Mouse (Mus musculus) cerebellum, postnatal 36 days (tissue): Measurements from ENCODE around the gene Tpsb2.

Experiments
- DNase-seq, 2 experiments: peaks; one replicate each; pipeline ENCODE4 v3.0.0; 2021 to 2022; ENCODE audit warnings: mixed read lengths in 2 of 2

Tpsb2 gene

DNA sequence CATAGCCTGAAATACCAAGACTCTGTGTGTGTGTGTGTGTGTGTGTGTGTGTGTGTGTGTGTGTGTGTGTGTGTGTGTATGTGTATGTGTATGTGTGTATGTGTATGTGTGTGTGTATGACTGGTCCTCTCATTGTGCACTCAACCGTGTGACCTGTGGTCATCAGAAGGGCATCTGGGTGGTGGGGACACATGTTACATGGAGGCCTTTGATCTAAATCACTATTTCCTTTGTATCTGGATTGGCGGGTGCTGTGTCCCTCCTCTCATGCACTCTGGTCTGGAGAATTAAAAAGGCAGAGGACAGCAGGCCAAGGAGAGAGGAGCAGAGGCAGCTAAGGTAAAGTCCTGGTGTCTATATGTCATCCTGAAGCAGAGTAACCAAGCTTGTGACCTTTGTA is at the start of gene Tpsb2:
Tpsb2 (plus strand) TSS at position 301 of the 400 bp plus-strand sequence.
- DNase-seq = no peak

DNA sequence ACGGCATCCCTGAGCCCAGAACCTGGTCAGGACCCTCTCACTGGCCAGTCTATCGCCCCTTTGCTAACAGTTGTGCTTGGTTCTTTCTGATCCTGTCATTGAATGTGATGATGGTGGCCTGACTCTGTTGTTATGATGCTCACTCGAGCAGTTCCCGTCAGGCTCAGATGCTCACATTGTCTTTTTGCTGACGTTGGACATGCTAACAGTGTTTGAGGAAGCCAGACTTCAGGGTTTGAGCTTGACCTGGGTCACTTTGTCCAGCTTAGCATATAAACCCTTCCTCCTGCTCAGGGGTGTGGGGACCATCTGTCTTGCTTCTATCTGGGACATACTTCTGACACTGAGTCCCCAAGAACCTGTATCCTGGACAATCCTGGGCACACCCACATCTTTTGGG is 47.8 kb upstream of the Tpsb2 start, which contains the start of gene Prss29:
Prss29 (plus strand) TSS at position 301 of the 400 bp plus-strand sequence.
- no peak for DNase-seq

DNA sequence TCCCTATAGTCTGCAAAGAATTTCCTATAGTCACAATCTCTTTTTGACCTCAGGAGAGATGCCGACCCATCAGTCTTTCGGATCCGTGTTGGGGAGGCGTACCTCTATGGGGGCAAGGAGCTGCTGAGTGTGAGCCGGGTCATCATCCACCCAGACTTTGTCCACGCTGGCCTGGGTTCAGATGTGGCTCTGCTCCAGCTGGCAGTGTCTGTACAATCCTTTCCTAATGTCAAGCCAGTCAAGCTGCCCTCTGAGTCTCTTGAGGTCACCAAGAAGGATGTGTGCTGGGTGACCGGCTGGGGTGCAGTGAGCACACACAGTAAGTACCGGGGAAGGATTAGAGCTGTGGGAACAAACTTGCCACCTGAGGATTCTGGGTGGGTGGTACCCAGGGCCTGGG is 45.3 kb upstream of the Tpsb2 start:
- DNase-seq = no peak

DNA sequence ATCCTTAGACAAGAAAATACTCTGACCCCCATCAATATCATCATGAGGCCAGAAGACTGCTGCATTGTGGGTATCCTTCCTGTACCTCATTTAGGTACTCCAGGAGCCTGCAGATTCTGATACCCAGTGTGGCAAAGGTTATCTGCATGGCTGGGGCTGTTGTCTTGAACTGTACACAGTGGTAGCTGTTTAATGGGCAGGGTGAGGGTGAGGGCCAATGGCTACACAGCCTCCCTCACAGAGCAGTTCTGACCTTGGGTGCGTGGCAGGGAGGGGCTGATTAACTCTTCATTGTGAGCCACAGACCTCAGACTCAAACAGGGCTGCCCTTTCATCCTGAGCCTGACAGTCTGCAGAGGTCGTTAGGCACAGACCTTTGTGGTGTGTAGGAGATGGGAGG is 43.2 kb upstream of the Tpsb2 start:
- DNase-seq = no peak

DNA sequence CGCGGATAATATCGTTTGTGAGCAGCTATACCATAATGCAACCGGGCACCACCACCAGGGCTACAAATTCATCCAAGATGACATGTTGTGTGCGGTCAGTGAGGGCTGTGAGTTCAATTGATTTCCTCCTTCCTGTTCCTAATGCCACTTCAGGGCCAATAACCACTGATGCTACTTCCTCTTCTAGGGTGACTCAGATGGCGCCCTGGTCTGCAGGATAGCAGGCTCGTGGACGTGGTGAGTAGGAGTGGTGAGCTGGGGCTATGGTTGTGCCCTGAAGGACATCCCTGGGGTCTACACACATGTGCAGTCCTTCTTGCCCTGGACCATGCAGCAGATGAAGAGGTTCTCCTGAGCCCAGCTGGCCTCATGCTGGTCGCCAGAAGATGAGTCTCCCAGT is 33.8 kb upstream of the Tpsb2 start:
- DNase-seq = no peak

DNA sequence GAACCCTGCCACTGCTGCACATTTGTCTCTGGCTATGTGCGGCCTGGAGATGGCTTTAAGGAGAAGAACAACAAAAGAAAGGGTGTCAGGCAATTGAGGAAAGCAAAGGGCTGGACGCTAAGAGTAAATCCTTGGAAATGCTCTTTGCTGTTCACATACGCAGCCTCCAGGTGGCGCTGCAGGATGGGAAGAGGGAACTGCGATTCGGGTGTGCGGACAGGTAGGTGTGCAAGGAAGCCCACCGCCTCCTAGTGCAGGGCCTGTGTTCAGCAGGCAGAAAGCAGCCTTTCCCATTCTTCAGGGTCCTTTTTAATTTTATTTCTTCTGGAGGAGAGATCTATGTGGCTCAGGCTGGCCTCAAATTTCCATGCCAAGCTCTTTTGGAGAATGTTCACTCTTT is 32.2 kb upstream of the Tpsb2 start:
- peak; percentile 44 to 47 for DNase-seq

DNA sequence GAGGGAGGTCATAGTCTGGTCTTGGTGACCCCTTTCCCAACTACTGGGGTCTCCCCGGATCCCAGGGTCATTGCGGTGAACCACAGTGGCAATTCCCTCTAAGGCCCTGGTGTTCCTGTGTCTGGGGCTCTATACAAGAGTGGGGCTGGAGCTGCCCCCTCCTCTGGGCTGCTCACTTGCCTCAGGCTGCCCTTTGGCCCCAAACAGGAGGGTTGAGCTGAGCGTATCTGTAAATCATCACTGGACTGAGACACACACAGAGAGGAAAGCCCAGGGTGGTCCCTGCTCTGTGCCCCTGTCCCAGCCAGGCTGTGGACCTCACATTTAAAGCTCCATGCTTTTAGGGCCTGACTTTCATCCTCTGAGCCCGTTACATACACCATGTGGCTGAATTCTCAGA is 27.9 kb upstream of the Tpsb2 start:
- no peak for DNase-seq

DNA sequence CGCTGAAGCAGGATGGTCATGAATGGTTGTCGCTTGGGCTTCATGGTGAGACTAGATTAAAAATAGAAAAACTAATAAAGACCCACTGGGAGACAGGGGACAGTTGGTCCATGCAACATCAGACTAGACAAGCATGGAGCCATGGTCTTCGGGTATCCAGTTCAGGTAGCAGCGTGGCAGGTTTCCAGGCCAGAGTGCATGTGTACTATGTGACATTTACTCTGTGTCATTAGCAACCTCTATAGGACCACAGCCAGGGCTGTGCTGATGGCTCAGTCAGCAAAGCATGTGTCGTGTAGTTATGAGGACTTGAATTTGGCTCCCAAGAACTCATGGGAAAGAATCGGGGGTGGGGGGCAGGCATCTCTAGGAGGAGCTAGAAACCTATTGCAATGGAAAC is 26.1 kb upstream of the Tpsb2 start:
- DNase-seq = no peak

DNA sequence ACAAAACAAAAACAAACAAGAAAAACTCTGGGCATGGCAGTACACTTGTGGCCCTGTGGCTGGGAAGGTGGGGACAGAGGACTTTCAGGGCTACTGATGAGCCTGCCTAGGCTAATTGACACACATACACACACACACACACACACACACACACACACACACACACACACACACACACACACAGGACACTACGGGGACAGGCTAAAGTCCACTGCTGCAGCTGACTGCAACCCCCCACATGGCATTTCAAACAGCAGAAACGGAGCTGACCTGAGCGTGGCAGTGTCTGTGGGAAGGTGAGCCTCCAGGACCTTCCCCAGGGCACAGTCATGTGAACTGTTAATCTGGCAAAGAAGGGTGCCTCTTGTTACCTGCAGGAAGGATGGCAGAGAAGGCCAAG is 24.6 kb upstream of the Tpsb2 start:
- no peak for DNase-seq

DNA sequence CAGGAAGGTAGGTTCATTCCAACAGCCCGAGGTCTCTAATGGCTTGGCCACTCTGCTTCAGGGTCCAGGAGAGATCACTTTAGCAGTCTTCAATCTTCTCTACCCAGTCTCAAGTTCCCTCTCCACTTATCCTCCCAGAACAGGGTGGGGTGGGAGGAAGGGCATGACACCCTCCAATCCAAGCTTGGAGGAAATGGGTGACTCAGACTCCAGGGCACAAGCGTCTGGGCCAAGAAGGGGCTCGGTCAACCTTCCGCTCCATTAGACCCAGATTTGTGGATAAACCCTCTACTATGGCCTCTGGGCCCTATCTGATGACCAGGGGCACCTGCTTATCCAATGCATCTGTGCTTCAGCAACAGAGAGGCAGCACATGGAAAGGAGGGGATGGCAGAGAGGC is 20.6 kb upstream of the Tpsb2 start, which contains the start of gene Tpsab1:
Tpsab1 (minus strand) TSS at position 101 of the 400 bp plus-strand sequence.
- no peak for DNase-seq

DNA sequence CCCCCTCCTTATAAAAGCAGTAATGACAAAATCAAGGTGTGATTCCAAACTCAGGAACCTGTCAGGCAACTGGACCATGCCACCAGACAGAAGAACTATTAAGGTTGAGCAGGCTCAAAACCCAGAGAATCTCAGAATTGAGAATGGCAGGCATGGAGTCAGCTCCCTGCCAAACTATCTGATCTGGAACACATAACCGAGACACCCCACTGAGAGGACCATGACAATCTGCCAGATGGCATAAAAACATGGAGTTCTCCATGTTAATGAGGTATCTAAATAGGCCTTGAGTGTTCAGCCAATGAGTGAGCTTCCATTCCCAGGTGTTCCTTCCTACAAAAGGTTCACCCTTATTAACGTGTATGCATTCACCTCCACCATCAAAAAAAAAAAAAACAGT is 4.8 kb upstream of the Tpsb2 start:
- no peak for DNase-seq

DNA sequence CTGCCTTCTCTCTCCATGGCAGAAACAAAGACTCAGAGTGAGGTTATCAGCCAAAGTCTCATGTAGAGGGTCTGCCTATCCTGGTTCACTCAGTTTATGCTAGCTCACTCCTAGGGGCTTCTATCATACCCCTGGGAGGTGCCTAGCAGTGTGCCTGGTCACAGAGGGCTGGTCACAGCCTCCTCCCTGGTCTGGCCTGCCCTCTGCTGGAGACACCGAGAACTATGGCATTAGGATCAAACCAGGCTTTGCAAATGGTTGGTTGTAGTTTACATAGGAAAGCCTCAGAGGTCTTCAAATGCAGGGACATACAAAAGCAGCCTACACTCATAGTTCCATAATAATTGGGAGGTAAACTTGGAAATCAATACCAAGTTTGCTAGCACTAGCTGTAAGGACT is 2.4 kb upstream of the Tpsb2 start:
- DNase-seq = peak; percentile 30 to 37

DNA sequence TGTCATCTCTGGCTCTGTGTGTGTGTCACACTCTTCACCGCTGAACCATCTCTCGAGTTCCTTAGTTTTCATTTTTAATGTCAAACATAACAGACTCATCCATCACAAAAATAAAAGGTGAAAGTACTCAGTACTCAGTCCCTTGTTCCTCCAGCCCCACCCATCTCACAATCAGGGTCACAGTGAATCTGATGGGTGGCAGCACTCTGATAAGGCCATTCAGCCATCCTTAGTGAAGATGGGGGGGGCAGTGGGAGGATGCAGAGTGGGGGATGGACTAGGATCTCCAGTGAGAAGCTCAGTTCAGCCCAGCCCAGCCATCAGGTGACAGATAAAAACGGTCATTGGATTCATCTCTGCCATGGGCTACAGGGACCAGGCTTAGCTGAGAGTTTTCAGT is 2.9 kb downstream of the Tpsb2 start, which contains the start of gene Tpsg1:
Tpsg1 (plus strand) TSS at position 301 of the 400 bp plus-strand sequence.
- no peak for DNase-seq

DNA sequence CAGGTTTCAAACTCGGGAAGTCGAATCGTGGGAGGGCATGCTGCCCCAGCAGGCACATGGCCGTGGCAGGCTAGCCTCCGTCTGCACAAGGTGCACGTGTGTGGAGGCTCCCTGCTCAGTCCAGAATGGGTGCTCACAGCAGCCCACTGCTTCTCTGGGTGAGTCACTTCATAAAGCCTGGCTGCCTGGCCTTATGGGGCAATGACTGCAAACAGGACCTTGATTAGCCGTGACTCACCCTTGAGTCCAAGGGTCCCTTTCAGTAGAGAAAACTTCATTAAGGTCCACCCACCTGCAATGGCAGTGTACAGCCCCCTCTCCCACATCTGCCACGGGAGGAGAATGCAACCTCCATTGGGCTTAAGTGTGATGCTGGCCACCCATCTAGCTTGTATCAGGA is 6.4 kb downstream of the Tpsb2 start:
- no peak for DNase-seq

DNA sequence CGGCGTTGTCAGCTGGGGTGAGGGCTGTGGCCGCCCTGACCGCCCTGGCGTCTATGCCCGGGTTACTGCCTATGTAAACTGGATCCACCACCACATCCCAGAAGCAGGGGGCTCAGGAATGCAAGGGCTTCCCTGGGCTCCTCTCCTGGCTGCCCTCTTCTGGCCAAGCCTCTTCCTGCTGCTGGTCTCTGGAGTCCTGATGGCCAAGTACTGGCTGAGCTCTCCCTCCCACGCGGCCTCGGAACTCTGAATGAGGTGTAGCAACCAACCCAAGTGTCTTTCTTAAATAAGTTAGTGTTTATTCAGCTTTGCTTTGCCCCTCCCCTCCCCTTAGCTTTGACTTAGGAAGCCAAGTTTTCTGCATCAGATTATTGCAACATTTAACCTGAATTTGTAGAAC is 7.9 kb downstream of the Tpsb2 start:
- no peak for DNase-seq

DNA sequence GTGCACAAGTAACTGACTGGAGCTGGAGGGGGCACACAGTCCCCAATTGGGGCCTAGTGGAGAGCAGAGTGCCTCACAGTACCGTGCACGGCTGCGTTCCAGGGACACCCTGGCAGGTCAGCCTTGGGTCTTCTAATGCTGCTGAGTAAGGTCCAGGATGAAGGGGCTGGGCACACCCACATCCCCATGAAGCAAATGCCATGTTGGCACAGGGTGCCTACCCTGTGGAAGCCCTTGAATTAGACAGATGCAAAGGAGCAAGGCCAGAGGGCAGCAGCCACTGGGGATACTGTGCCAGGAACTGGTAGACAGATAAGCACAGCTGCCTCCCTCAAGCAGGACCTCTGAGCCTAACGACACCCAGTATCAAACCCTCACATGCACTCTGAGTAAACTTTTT is 28.4 kb downstream of the Tpsb2 start:
- DNase-seq = no peak

DNA sequence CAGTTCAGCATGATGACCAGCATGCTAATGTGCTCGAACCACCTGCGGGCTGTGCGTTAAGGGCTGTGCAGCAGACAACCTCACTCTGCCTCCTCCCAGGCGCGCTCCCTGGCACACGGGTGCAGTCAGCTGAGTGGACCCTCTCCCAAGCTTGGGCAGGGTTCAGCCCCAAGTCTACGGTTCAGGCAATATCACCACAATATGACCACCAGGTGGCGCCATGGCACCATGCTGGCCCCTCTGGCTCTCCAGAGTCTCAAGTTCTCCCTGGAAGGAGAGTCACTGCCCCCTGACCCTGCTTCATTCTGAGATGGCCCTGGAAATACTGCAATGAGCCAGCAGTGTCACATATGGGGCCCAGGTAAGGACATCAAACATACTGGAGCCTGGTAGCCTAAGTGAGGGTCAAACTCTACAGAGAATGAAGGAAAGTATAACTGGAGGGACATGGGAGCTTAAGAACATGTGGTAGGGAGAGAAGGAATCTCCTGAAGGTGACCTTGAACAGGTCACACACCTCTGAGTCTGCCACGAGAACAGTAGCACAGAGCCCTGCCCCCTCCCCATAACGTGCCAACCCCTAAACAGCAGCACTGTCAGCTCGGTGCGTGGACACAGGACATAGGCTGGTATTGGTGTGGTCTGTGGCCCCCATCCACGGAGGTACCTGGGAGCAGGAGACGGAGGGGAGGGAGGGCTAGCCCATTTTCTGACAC is 31.9 kb downstream of the Tpsb2 start:
- peak; percentile 69 to 70 for DNase-seq

DNA sequence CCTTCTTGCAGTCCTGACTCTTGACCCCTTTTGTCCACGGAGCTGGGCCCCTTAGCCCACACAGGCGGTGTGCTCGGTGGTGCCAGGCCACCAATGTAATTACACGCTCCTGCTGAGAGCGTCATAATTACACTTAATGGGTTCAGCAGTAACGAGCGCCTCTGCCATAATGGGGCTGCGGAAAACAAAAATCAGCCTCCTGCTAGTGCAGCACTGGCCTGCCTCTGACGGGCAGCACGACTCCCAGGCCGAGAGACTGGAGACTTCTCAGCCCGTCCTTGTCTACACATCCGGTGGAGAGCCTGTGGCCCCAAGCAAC is 32.4 kb downstream of the Tpsb2 start:
- no peak for DNase-seq

DNA sequence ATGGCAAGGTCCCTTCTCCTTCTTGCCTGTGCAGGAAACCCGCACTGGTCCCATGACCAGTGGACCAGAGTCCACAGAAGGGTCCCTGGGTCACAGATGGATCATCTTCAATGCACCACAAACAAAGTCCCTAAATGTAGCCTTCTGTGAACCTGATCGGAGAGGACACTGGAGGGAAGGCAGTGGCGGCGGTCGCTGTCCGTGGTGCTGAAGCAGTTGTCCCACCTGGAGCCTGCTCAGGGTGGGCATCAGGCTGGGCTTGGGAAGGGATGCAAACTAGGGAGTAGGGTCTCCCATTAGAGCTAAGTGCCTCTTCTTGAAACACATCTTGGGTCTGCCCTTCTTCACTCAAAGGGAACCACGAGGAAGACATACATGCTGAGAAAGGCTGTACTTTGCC is 34.3 kb downstream of the Tpsb2 start:
- DNase-seq = no peak

DNA sequence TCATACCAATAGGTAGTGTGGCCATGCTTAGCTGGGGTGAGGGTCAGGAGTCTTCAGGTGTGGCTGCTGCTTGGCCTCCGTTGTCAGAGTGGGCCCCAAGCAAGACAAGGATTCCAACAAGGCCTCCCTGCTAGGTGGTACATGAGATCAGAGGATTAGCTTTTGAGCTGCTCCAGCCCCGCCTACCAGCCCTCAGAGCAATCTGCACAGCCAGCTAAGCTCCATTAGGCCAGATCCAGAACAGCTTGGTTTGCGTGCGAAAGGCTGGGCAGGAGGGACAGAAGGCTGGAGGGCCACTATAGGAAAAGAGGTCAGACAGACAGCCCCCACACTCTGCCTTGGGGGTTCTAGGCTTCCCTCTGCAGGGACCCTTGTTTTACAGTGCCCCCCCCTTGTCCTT is 35.4 kb downstream of the Tpsb2 start:
- no peak for DNase-seq

DNA sequence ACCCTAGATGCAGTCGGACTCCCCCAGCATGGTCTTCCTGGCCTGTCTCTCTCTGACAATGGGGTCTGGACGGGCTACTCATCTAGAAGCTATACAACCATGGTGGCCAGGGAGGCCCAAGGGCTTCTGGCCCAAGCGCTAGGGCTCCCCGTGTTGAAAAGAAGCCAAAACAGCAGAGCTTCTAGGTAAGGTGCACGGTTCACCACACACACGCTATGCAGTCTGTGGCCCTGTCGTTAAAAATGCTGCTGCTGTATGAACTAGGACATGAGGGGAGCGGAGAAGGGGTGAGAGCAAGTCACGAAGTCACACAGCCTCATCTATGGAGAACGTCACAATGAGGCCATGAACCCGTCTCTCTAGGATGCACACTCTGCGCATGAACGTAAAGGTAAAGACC is 36.1 kb downstream of the Tpsb2 start:
- DNase-seq = no peak

DNA sequence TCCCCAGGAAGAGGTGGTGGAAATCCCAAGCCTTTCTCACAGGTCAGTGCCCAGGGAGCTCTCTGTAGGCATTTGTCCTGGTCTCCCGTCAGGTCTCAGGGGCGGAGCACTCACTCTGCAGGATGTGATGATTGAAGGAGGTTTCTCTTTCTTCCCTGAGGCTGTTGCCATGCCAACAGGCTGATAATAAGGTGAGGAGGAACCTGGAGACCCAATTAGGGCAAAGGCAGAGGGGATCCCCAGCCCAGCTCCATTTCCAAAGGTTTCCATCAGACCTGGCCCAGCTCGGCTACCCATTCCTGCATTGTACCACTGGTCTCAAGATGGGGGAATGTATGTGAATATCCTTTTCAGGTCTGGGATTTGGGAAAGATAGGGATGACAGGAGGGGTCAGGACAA is 38.1 kb downstream of the Tpsb2 start:
- no peak for DNase-seq

DNA sequence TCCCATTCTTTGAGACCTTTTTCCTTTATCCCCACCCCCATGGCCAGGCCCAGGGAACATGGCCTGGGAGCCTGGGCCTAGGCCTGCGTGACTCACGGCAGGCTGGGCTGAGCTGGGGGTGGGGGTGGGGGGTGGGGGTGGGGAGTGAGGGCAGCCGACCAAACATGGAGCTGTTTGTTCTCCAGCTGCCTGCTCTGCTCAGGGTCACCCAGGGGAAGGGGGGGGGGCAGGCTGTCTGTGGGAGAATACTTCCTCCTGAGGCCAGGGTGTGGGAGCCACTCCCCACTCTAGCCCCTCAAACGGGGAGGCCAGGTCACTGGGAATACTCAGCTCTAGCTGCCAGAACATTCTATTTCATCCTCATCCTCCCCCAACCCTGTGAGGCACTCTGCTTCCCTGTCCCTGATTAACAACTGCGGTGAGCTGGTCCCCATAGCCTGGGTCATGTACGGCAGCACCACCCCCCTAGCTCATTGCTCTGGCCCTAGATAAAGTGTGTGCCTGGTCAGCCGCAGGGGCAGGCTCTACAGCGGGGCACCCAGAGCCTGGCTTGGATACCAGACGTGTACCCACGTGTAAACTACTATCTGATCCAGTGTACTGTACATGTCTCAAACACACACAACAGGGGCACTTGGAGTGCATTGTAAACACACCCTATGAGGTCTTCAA is 39.3 kb downstream of the Tpsb2 start:
- no peak for DNase-seq

DNA sequence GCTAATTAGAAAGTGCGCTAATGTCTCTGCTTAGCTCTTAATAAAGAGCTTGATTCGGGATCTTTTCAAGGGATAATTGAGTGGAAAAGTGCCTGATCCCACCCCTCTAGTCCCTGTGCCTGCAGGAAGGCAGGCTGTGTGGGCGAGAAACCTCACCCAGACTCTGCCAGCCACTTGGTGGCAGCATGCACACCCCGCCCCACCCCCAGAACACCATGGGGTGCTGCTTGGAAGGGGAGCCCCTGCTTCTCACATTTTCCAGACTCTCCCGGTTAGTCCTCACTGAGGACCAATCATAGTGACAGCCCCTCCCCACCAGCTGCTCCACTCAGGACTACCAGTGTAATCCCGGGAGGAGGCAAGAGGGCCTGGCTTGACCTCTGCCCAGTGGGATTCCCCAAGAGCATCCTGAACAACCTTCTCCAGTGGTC is 39.9 kb downstream of the Tpsb2 start:
- no peak for DNase-seq

DNA sequence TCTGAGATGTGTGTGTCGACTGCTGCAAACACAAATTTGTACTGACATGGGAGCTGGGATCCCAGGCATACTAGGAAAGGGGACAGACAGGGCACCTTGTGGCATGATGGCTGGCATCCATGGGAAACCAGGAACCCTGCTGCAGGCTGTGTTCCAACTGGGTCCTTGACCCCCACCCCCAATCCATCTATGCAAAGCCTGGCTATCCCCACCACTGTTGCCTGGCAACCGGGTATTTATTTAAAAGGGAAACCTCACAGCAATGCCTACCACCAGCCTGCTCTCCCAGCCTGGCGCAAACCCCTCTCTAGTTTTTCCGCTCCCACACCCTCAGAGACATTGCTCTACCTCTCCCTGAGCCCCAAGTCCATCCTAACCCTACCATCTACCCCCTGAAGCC is 41.2 kb downstream of the Tpsb2 start:
- DNase-seq = no peak
